Mouse (Mus musculus) G1E (cell line): Measurements from ENCODE around the gene Sult2a7. TPM values are rescaled to one million over a fixed set of nuclear protein-coding genes. Genes with fewer than 3 reads are reported as not detected.

ENCODE experiments used
- ATAC-seq: 2 replicates; pipeline ENCODE4 v1.8.0; 2016; ENCODE audit warnings: mild to moderate bottlenecking; ENCODE audit not compliant: insufficient number of reproducible peaks, poor library complexity, low FRiP score, severe bottlenecking; ENCODE audit errors: extremely low read depth
- DNase-seq: peaks from one replicate; pipeline ENCODE4 v3.0.0; 2012; ENCODE audit warnings: low spot score
- H3K27me3 ChIP-seq: 2 replicates; pipeline ENCODE4 v1.6.1; 2012; ENCODE audit warnings: mild to moderate bottlenecking, low read length, inconsistent platforms; ENCODE audit not compliant: insufficient read depth
- H3K36me3 ChIP-seq: replicated peaks from 2 replicates; pipeline ENCODE3; 2012; ENCODE audit warnings: mild to moderate bottlenecking, inconsistent platforms
- H3K4me1 ChIP-seq: 2 replicates; pipeline ENCODE4 v1.6.1; 2012; ENCODE audit warnings: low read depth, low read length, inconsistent platforms, mixed read lengths; ENCODE audit not compliant: insufficient read depth
- H3K4me3 ChIP-seq: 2 replicates; pipeline ENCODE4 v1.5.1; 2012; ENCODE audit warnings: low read depth, mild to moderate bottlenecking, inconsistent platforms, low read length, moderate library complexity, mixed read lengths
- H3K9me3 ChIP-seq: replicated peaks from 2 replicates; pipeline ENCODE4 v1.6.1; 2012; ENCODE audit warnings: inconsistent platforms
- CTCF ChIP-seq: IDR thresholded peaks from 2 replicates; pipeline ENCODE4 v1.5.1; 2012; ENCODE audit warnings: low read depth, low read length, inconsistent platforms, mixed read lengths
- GATA1 ChIP-seq: IDR thresholded peaks from 2 replicates; pipeline ENCODE4 v1.6.1; 2012; ENCODE audit warnings: borderline replicate concordance, low read length, inconsistent platforms, mixed read lengths
- GATA2 ChIP-seq: IDR thresholded peaks from 2 replicates; pipeline ENCODE4 v1.6.1; 2012; ENCODE audit warnings: low read depth, low read length, inconsistent platforms, borderline replicate concordance
- POLR2AphosphoS5 ChIP-seq: IDR thresholded peaks from 2 replicates; pipeline ENCODE4 v1.6.1; 2012; ENCODE audit warnings: low read depth, low read length, inconsistent platforms; ENCODE audit not compliant: insufficient replicate concordance
- TAL1 ChIP-seq: conservative IDR thresholded peaks from 2 replicates; pipeline ENCODE4 v1.6.1; 2012; ENCODE audit warnings: low read depth, low read length, inconsistent platforms, mixed read lengths
- polyA plus RNA-seq: library from polyadenylated mRNA; stranded (reverse); fragments of >175 nt; gene quantifications from 2 replicates; pipeline ENCODE4 v1.2.3, GENCODE M21; 2012
- total RNA-seq, 2 experiments: library from RNA; stranded (forward) in 1 of 2; stranded (reverse) in 1 of 2; fragments of 200-1000 nt in 1 of 2; fragments of >200 nt in 1 of 2; fragmentation: Nextera tagmentation in 1 of 2; gene quantifications; 2 replicates each; pipeline ENCODE4 v1.2.3; 2014 to 2017

The Sult2a7 gene
- total and polyA plus RNA-seq, 3 experiments = not detected

DNA sequence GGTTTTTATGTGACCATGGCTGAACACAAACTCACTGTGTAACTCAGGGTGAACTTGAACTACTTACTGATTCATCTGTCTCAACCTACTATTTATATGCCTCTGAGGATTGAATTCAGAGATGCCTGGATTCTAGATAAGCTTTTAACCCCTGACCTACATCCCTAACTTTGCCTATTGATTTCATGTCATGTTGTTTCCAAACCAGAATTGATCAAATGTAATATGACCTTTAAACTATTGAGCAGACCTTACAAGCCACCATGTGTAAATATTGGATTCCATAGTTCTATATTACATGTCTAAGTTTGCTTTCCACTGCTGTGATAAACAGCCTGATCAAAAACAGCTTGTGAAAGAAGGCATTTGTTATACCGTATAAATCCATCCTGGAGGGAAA lies 55.5 kb downstream of the Sult2a7 start:
- Histone ChIP-seq H3K4me1 (no peaks in the 10 kb centered on the region), H3K27me3 (no peaks in the 10 kb centered on the region), H3K9me3 (no peaks in the 10 kb centered on the region), H3K36me3 (no peaks in the 10 kb centered on the region), H3K4me3 (no peak overlapping the region)
- TF ChIP-seq POLR2AphosphoS5 (no peak), GATA2 (no peak), GATA1 (no peak), CTCF (no peak), TAL1 (no peak)
- ATAC-seq = no peak
- DNase-seq = no peak

DNA sequence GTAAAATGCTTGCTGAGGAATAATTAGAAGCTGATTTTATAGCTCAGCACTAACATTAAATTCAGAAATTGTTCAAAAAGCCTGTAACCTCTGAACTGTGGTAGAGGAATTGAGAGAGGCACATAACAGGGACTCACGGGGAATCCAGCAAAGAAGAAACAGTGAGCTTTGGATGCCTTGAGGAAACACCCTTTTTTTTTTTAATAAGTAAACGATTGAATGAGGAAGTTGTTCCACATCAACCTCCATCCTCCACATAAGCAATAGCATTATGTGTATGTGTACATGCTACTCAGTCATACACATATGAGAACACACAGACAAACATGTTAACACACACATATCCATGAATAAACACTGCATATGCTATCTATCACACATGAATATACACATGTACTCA lies 56.0 kb downstream of the Sult2a7 start:
- H3K4me1 ChIP-seq = no peaks in the 10 kb centered on the region
- DNase-seq (no peak), ATAC-seq (no peak)
- no peaks in the 10 kb centered on the region for H3K27me3 ChIP-seq
- H3K9me3 ChIP-seq = no peaks in the 10 kb centered on the region
- H3K36me3 ChIP-seq = no peaks in the 10 kb centered on the region
- H3K4me3 ChIP-seq = no peak overlapping the region
- TF ChIP-seq GATA2 (no peak), CTCF (no peak), GATA1 (no peak), POLR2AphosphoS5 (no peak), TAL1 (no peak)

Other genes starting within 250 kb of the Sult2a7 start
- not detected in 2 replicates for gene Sult2a6, start 239.4 kb downstream of the Sult2a7 start, total RNA-seq (2014; fragmentation: Nextera tagmentation)
- not detected in 2 replicates for gene Sult2a6, start 239.4 kb downstream of the Sult2a7 start, total RNA-seq (2017)
- gene Sult2a6, start 239.4 kb downstream of the Sult2a7 start, polyA plus RNA-seq = not detected in 2 replicates
- gene Obox8, start 160.7 kb downstream of the Sult2a7 start, total RNA-seq (2014; fragmentation: Nextera tagmentation) = not detected in 2 replicates
- gene Obox8, start 160.7 kb downstream of the Sult2a7 start, total RNA-seq (2017) = not detected in 2 replicates
- not detected in 2 replicates for gene Obox8, start 160.7 kb downstream of the Sult2a7 start, polyA plus RNA-seq
- not detected in 2 replicates for gene Sult2a8, start 47.5 kb downstream of the Sult2a7 start, total RNA-seq (2014; fragmentation: Nextera tagmentation)
- gene Sult2a8, start 47.5 kb downstream of the Sult2a7 start, total RNA-seq (2017) = 0.17 and 0.27 TPM in 2 replicates
- gene Sult2a8, start 47.5 kb downstream of the Sult2a7 start, polyA plus RNA-seq = not detected in 2 replicates
- gene Vmn1r90, start 69.3 kb upstream of the Sult2a7 start, total RNA-seq (2014; fragmentation: Nextera tagmentation) = not detected in 2 replicates
- 0.06 and 0.33 TPM in 2 replicates for gene Vmn1r90, start 69.3 kb upstream of the Sult2a7 start, total RNA-seq (2017)
- gene Vmn1r90, start 69.3 kb upstream of the Sult2a7 start, polyA plus RNA-seq = not detected in 2 replicates
- not detected in 2 replicates for gene Obox7, start 165.3 kb upstream of the Sult2a7 start, total RNA-seq (2014; fragmentation: Nextera tagmentation)
- gene Obox7, start 165.3 kb upstream of the Sult2a7 start, total RNA-seq (2017) = not detected in 2 replicates
- gene Obox7, start 165.3 kb upstream of the Sult2a7 start, polyA plus RNA-seq = not detected in 2 replicates